Mouse (Mus musculus): ENCODE data around the gene Shc3. TPM values are rescaled to one million over a fixed set of nuclear protein-coding genes. Genes with fewer than 3 reads are reported as not detected.

The Shc3 gene
- total and polyA plus RNA-seq, 2 experiments from 2014 or later = 9.1 to 111 TPM

DNA sequence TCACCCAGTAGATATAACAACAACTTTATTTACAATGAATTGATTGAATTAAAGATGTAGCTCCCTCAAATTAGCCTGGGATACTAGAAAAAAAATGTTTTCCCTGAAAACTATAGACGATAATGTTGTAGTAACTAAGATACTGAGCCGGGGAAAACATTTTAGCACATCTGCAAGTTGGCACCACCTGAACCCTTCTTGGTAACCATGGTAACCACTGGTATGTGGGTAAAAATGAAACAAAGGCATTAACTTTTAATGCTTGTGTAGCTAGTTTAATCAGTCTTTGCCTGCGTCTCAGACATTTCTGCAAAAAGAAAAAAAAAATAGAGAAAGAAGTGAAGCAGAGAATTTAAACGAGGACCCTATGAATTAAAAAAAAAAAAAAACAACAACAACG, 42.3 kb upstream of the Shc3 start:
- ATAC-seq (no peak), DNase-seq (ENCODE audit: low spot score) (peak; percentile 33)
- Histone ChIP-seq H3K4me2 (ENCODE audit: low read depth, low read length) (0 out of 2 replicates have a peak overlapping the region, but pooled peaks have one; percentile 10), H3K9ac (replicated peaks; ENCODE audit: low read length) (no peak overlapping the region), H3K36me3 (ENCODE audit: insufficient read depth, low read length) (no peaks in the 10 kb centered on the region), H3K4me3 (ENCODE audit: low read length) (no peak overlapping the region), H3K27ac (no peak overlapping the region), H3K27me3 (ENCODE audit: insufficient read depth, low read length) (no peaks in the 10 kb centered on the region), H3K4me1 (ENCODE audit: insufficient read depth, low read length) (0 out of 2 replicates have a peak, but pooled peaks cover 1% of the 10 kb centered on the region), H3K9me3 (ENCODE audit: low read length) (no peaks in the 10 kb centered on the region)
- no peak for TF ChIP-seq CTCF (IDR thresholded peaks at IDR 0.05; ENCODE audit: low read depth)
- 26% methylated on average over 5 of the region's 5 CpGs for WGBS

GRCm38 (mm10) chr13:51611060-51611459, 41.8 kb upstream of the Shc3 start:
- H3K4me1 ChIP-seq (ENCODE audit: insufficient read depth, low read length) = no peaks in the 10 kb centered on the region
- H3K27me3 ChIP-seq (ENCODE audit: insufficient read depth, low read length) = no peaks in the 10 kb centered on the region
- H3K9me3 ChIP-seq (ENCODE audit: low read length) = no peaks in the 10 kb centered on the region
- no peak for TF ChIP-seq CTCF (IDR thresholded peaks at IDR 0.05; ENCODE audit: low read depth)
- H3K9ac ChIP-seq (replicated peaks; ENCODE audit: low read length) = no peak overlapping the region
- H3K4me3 ChIP-seq (ENCODE audit: low read length) = no peak overlapping the region
- ATAC-seq (no peak), DNase-seq (ENCODE audit: low spot score) (no peak)
- H3K36me3 ChIP-seq (ENCODE audit: insufficient read depth, low read length) = no peaks in the 10 kb centered on the region
- H3K4me2 ChIP-seq (ENCODE audit: low read depth, low read length) = 0 out of 2 replicates have a peak overlapping the region, but pooled peaks have one; percentile 10
- H3K27ac ChIP-seq = no peak overlapping the region
- 28% methylated on average over 9 of the region's 9 CpGs for WGBS

GRCm38 (mm10) chr13:51609231-51609630, 40.0 kb upstream of the Shc3 start:
- Histone ChIP-seq H3K9ac (replicated peaks; ENCODE audit: low read length) (no peak overlapping the region), H3K4me2 (ENCODE audit: low read depth, low read length) (no peak overlapping the region), H3K9me3 (ENCODE audit: low read length) (no peaks in the 10 kb centered on the region), H3K36me3 (ENCODE audit: insufficient read depth, low read length) (no peaks in the 10 kb centered on the region), H3K4me1 (ENCODE audit: insufficient read depth, low read length) (no peaks in the 10 kb centered on the region), H3K27ac (no peak overlapping the region), H3K4me3 (ENCODE audit: low read length) (no peak overlapping the region), H3K27me3 (ENCODE audit: insufficient read depth, low read length) (no peaks in the 10 kb centered on the region)
- DNase-seq (ENCODE audit: low spot score) = no peak
- ATAC-seq = no peak
- no peak for TF ChIP-seq CTCF (IDR thresholded peaks at IDR 0.05; ENCODE audit: low read depth)
- WGBS = 95% methylated on average over 6 of the region's 7 CpGs

GRCm38 (mm10) chr13:51603894-51604244, 34.6 kb upstream of the Shc3 start:
- DNase-seq (ENCODE audit: low spot score) (peak; percentile 45), ATAC-seq (peak; percentile 36)
- no peak overlapping the region for H3K9ac ChIP-seq (replicated peaks; ENCODE audit: low read length)
- H3K36me3 ChIP-seq (ENCODE audit: insufficient read depth, low read length) = no peaks in the 10 kb centered on the region
- H3K4me1 ChIP-seq (ENCODE audit: insufficient read depth, low read length) = 0 out of 2 replicates have a peak, but pooled peaks cover 4% of the 10 kb centered on the region
- peak overlapping the region; percentile 57; the same call in 1 of the 2 replicates for H3K27ac ChIP-seq
- TF ChIP-seq CTCF (IDR thresholded peaks at IDR 0.05; ENCODE audit: low read depth) = no peak
- no peaks in the 10 kb centered on the region for H3K9me3 ChIP-seq (ENCODE audit: low read length)
- peak overlapping the region; percentile 53 for H3K4me2 ChIP-seq (ENCODE audit: low read depth, low read length)
- peak overlapping the region; percentile 21; the same call in 1 of the 2 replicates for H3K4me3 ChIP-seq (ENCODE audit: low read length)
- no peaks in the 10 kb centered on the region for H3K27me3 ChIP-seq (ENCODE audit: insufficient read depth, low read length)
- WGBS = 33% methylated on average over 4 of the region's 4 CpGs

DNA sequence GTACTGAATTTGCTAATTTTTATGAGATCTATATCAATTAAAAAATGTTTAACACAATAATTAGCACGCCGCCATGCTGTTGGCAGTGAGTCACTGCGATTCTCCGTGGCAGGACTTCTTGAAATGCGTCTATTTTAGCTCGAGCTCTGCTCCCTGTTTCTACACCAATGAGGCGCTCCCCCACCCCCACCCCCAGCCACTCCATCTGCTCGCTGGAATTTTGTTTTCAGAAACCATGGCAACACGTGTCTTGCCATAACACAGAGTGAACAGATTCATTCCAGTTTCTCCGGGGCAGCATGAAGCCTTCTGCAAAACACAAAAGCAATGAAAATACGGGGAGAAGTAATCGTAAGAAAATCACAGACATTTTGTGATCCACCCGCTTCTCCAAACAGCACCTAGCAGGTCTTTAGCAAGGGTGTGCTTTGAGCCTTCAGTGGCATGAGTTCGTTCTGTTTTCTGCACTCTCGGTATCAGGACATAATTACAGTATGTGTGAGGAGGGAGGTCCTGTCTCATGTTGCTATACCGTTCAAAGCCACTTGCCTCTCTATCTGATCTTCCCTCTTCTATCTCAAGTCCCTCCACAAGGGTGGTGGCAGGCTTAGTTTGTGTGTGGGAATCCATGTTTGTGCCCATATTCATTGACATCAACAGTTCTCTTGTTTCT, 34.1 kb upstream of the Shc3 start:
- H3K4me2 ChIP-seq (ENCODE audit: low read depth, low read length) = peak overlapping the region; percentile 53
- H3K36me3 ChIP-seq (ENCODE audit: insufficient read depth, low read length) = no peaks in the 10 kb centered on the region
- H3K9ac ChIP-seq (replicated peaks; ENCODE audit: low read length) = 0 out of 2 replicates have a peak overlapping the region, but pooled peaks have one; percentile 33
- no peak for TF ChIP-seq CTCF (IDR thresholded peaks at IDR 0.05; ENCODE audit: low read depth)
- DNase-seq (ENCODE audit: low spot score) (peak; percentile 86), ATAC-seq (peak; percentile 89)
- H3K27me3 ChIP-seq (ENCODE audit: insufficient read depth, low read length) = no peaks in the 10 kb centered on the region
- WGBS = 11% methylated on average over 16 of the region's 16 CpGs
- H3K27ac ChIP-seq = peak overlapping the region; percentile 57
- H3K9me3 ChIP-seq (ENCODE audit: low read length) = no peaks in the 10 kb centered on the region
- H3K4me3 ChIP-seq (ENCODE audit: low read length) = peak overlapping the region; percentile 21
- H3K4me1 ChIP-seq (ENCODE audit: insufficient read depth, low read length) = 0 out of 2 replicates have a peak, but pooled peaks cover 4% of the 10 kb centered on the region

- DNase-seq (ENCODE audit: low spot score) (no peak), ATAC-seq (peak; percentile 21; the same call in 1 of the 2 replicates)
- Histone ChIP-seq H3K27me3 (ENCODE audit: insufficient read depth, low read length) (no peaks in the 10 kb centered on the region), H3K36me3 (ENCODE audit: insufficient read depth, low read length) (no peaks in the 10 kb centered on the region), H3K9ac (replicated peaks; ENCODE audit: low read length) (no peak overlapping the region), H3K4me3 (ENCODE audit: low read length) (peak overlapping the region; percentile 21), H3K4me1 (ENCODE audit: insufficient read depth, low read length) (0 out of 2 replicates have a peak, but pooled peaks cover 4% of the 10 kb centered on the region), H3K27ac (peak overlapping the region; percentile 57; the same call in 1 of the 2 replicates), H3K9me3 (ENCODE audit: low read length) (no peaks in the 10 kb centered on the region), H3K4me2 (ENCODE audit: low read depth, low read length) (peak overlapping the region; percentile 53)
- WGBS = 50% methylated on average over 8 of the region's 8 CpGs
- TF ChIP-seq CTCF (IDR thresholded peaks at IDR 0.05; ENCODE audit: low read depth) = no peak
These were observed 33.5 kb upstream of the Shc3 start for GRCm38 (mm10) chr13:51602764-51603163.

DNA sequence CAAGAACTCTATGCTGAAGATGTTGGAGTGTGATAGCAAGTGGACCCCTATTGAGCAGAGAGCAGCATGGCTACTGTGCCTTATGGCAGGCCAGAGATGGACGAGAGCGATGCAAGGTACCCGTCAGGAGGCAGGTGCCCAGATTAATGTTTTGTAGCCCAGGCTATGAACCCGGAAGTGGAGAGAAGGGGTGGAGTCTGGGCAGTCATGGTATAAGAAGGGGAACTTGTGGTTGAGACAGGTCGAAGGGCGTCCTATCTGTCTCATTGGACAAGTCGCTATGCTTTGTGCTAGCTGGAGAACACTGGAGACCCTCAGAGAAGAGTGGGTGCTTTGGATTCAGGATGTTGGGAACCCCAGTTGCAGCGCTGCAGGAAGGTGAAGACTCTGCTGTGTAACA, 30.9 kb upstream of the Shc3 start:
- no peak for ATAC-seq
- TF ChIP-seq CTCF (IDR thresholded peaks at IDR 0.05; ENCODE audit: low read depth) = no peak
- no peak overlapping the region for H3K4me2 ChIP-seq (ENCODE audit: low read depth, low read length)

More for the DNA sequence above, 30.9 kb upstream of the Shc3 start:
- no peak overlapping the region for H3K9ac ChIP-seq (replicated peaks; ENCODE audit: low read length)
- no peaks in the 10 kb centered on the region for H3K9me3 ChIP-seq (ENCODE audit: low read length)
- H3K4me3 ChIP-seq (ENCODE audit: low read length) = no peak overlapping the region
- 90% methylated on average over 8 of the region's 8 CpGs for WGBS
- no peak overlapping the region for H3K27ac ChIP-seq
- peaks cover 7% of the 10 kb centered on the region; the same call in 1 of the 2 replicates for H3K4me1 ChIP-seq (ENCODE audit: insufficient read depth, low read length)
- no peaks in the 10 kb centered on the region for H3K27me3 ChIP-seq (ENCODE audit: insufficient read depth, low read length)
- no peaks in the 10 kb centered on the region for H3K36me3 ChIP-seq (ENCODE audit: insufficient read depth, low read length)
- DNase-seq (ENCODE audit: low spot score) = no peak
